Mouse (Mus musculus) G1E (cell line): ENCODE data around the gene Actg1.

Source experiments
- CTCF ChIP-seq: IDR thresholded peaks from 2 replicates; pipeline ENCODE4 v1.5.1; 2012; ENCODE audit warnings: low read depth, low read length, inconsistent platforms, mixed read lengths
- GATA1 ChIP-seq: IDR thresholded peaks from 2 replicates; pipeline ENCODE4 v1.6.1; 2012; ENCODE audit warnings: borderline replicate concordance, low read length, inconsistent platforms, mixed read lengths
- POLR2AphosphoS5 ChIP-seq: IDR thresholded peaks from 2 replicates; pipeline ENCODE4 v1.6.1; 2012; ENCODE audit warnings: low read depth, low read length, inconsistent platforms; ENCODE audit not compliant: insufficient replicate concordance

DNA sequence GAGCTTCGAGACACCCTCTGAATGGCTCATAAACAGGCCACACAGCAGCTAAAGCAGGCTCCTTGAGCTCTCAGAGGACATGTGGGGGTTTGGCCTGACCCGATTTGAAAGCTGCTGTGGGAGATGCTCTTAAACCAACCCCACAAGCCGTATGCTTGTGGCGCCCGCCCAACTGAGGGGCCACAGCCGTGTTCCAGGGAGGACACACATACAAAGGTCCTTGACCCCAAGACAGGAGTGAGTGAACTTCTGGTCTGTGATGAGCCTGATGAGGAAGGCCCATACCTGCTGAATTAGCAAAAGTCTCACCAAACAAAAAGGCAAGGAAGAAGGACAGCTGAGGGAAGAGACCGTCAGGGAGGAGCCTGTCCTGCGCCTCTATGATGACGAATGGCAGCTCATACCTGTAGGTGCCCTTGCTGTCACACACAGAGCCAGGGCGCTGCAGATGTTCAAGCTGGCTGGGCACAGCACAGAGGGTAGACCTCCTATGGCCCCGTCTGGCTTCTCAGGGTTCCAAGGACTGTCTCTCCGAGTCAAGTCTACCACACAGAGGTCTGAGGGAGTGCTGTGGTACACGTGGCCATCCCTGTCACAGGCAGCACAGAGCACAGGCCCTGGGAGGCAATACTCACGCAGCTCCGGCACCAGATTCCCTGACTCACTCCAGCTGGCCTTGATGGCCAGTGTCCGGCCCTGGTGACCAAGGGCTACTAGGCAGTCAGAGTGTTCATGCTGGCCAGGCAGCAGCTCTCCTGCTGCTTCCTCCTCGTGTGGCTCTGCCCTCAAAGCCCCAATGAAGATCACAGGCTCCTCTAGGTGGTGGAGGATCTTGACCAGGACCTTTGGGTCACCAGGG lies 28.2 kb upstream of the Actg1 start:
- no peak for TF ChIP-seq CTCF
- no peak for TF ChIP-seq POLR2AphosphoS5
- TF ChIP-seq GATA1, result no peak
